Mouse (Mus musculus): ENCODE results near the gene Phgr1.

Phgr1 gene

DNA sequence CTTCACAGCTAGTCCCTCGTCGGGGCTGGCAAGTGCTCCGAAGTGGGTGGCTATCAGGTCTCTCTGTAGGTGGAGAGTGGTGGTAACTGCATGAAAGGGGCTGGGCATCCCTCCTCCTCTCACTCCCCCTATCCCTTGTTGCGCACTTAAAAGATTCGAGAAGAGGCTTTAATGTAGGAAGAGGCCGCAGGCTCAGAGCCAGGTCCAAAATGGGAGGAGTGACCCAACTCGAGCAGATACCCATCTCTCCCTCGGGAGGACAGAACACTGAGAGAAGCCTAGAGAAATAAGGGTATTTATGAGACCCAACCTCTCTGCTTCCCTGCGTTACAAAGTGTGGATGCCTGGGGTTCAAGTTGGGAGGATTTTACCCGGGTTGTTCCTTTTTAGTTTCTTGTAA lies 6.5 kb downstream of the Phgr1 start:
- Histone ChIP-seq H3K27me3 (ENCODE audit: insufficient read depth, low read length) (peaks cover 63% of the 10 kb centered on the region), H3K36me3 (ENCODE audit: insufficient read depth, low read length) (no peaks in the 10 kb centered on the region), H3K4me3 (replicated peaks; ENCODE audit: low read length) (peak overlapping the region; percentile 52; the same call in 1 of the 2 replicates), H3K9me3 (ENCODE audit: low read length) (no peaks in the 10 kb centered on the region), H3K4me1 (replicated peaks; ENCODE audit: low read depth, low read length) (peaks cover 21% of the 10 kb centered on the region)
- TF ChIP-seq POU5F1 (IDR thresholded peaks at IDR 0.05; ENCODE audit: borderline replicate concordance, low read length) (no peak), CTCF (conservative IDR thresholded peaks at IDR 0.05; ENCODE audit: low read length) (no peak), NANOG (IDR thresholded peaks at IDR 0.05; ENCODE audit: borderline replicate concordance, low read length) (no peak)

DNA sequence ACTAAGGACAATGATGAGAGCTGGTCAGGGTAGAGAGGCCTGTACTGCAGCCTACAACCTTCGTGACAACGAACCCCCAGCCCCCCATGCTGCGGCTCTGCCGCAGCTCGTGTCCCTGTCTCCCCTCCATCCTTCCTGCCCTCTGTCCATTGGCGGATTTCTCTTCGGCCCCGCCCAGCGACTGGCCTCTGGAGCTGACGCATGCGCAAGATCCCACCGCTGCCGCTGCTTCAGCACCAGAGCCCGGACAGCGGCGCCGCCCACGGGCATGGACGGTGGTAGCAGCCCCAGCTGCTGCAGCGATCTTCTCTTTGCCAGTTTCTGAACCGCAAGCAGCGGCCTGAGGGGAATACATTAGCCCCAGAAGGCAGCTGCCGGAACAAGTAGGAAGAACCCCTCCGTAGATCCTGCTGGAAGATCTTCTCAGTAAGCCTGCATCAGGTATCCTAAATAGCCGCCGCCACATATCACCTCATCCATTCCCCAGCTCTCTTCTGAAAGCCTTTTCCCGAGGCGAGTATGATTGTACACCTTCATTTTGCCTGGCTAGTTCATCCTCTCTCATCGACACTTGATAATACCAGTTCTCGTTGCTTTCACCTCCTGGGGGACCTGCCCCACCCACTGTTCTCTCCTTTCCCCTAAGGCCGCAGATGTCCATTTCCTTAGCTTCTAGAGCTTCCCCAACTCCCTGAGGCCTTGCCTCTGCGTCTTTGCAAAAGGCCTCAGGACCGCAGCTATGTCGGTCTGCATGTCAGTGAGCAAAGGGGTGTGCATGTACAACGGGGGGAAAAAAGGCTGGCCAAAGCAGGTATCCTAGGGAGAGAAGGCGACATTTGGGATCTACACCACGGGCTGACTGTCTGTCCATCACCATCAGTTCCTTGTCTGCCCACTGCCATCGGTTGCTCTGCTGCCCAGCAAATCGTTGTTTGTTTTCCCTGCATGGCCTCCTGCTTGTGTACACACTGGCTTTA lies 7.2 kb downstream of the Phgr1 start, which contains the start of gene Disp2:
Gene Disp2 (plus strand): TSS at position 216 of the 977 bp plus-strand sequence.
- Histone ChIP-seq H3K9me3 (ENCODE audit: low read length) (no peaks in the 10 kb centered on the region), H3K36me3 (ENCODE audit: insufficient read depth, low read length) (no peaks in the 10 kb centered on the region), H3K4me3 (replicated peaks; ENCODE audit: low read length) (peak within 1 kb of the TSS; percentile 52), H3K27me3 (ENCODE audit: insufficient read depth, low read length) (peaks cover 64% of the 10 kb centered on the region), H3K4me1 (replicated peaks; ENCODE audit: low read depth, low read length) (peaks cover 21% of the 10 kb centered on the region)
- TF ChIP-seq CTCF (conservative IDR thresholded peaks at IDR 0.05; ENCODE audit: low read length), result no peak
- TF ChIP-seq NANOG (IDR thresholded peaks at IDR 0.05; ENCODE audit: borderline replicate concordance, low read length), result no peak
- TF ChIP-seq POU5F1 (IDR thresholded peaks at IDR 0.05; ENCODE audit: borderline replicate concordance, low read length), result no peak

DNA sequence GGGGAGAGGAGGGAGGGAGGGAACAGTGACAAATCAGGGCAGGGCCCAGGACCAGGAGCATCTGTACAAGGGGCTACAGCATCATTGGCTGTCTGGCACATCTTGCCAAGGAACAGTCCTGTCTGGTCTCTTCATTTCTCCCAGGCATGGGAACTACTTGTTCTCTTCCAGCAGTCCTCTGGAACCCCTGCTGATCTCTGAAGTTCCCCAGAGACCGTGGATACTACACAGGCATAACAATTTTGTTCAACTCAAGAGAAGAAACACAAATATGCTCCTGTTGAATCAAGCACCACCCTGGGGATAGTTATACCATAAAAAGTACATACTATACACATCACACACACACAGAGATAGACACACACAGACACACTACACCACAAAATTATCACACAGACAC lies 8.5 kb downstream of the Phgr1 start:
- H3K36me3 ChIP-seq (ENCODE audit: insufficient read depth, low read length), result no peaks in the 10 kb centered on the region
- TF ChIP-seq POU5F1 (IDR thresholded peaks at IDR 0.05; ENCODE audit: borderline replicate concordance, low read length), result no peak
- peaks cover 17% of the 10 kb centered on the region for H3K4me1 ChIP-seq (replicated peaks; ENCODE audit: low read depth, low read length)
- no peak overlapping the region for H3K4me3 ChIP-seq (replicated peaks; ENCODE audit: low read length)
- H3K27me3 ChIP-seq (ENCODE audit: insufficient read depth, low read length), result peaks cover 65% of the 10 kb centered on the region
- H3K9me3 ChIP-seq (ENCODE audit: low read length), result no peaks in the 10 kb centered on the region

DNA sequence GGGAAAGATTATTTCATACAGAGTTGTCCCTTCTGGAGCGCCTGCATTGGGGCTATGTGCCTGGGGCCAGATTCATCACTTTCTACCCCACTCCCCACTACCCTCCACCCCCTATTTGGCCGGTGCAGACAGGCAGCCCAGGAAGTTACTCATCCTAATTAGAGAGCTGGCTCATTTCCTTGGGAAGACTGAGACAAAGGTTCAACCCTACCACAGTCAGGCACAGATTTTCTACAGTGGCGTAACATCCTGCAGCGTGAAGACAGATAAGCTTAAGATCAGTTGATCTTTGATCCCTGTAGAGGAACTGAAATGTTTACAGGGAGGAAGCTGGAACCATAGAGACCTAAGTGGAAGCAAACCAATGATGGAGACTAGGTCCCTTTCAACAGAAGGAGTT lies 9.7 kb downstream of the Phgr1 start:
- TF ChIP-seq CTCF (conservative IDR thresholded peaks at IDR 0.05; ENCODE audit: low read length) (no peak), POU5F1 (IDR thresholded peaks at IDR 0.05; ENCODE audit: borderline replicate concordance, low read length) (no peak), NANOG (IDR thresholded peaks at IDR 0.05; ENCODE audit: borderline replicate concordance, low read length) (no peak)
- no peaks in the 10 kb centered on the region for H3K9me3 ChIP-seq (ENCODE audit: low read length)

DNA sequence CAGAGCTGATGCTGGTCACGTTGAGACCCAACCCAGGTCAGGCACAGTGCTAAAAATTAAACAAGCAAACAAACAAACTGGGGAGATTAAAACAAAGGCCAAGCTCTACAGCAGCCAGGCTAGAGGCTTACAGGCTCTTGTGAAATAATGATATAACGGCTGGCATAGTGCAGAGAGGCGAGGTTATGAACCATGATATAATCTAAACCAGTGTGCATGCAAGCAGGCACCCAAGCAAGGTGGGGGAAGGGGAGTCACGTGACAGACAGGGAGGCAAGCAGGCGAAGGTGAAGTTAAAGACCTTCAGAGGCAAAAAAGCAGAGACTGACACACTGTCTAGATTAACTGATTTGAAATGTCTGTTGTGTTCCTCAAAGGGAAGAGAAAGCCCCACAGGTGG lies 10.5 kb downstream of the Phgr1 start:
- Histone ChIP-seq H3K36me3 (ENCODE audit: insufficient read depth, low read length) (no peaks in the 10 kb centered on the region), H3K9me3 (ENCODE audit: low read length) (no peaks in the 10 kb centered on the region), H3K27me3 (ENCODE audit: insufficient read depth, low read length) (peaks cover 74% of the 10 kb centered on the region), H3K4me1 (replicated peaks; ENCODE audit: low read depth, low read length) (peaks cover 15% of the 10 kb centered on the region), H3K4me3 (replicated peaks; ENCODE audit: low read length) (no peak overlapping the region)
- TF ChIP-seq NANOG (IDR thresholded peaks at IDR 0.05; ENCODE audit: borderline replicate concordance, low read length) (no peak), CTCF (conservative IDR thresholded peaks at IDR 0.05; ENCODE audit: low read length) (no peak), POU5F1 (IDR thresholded peaks at IDR 0.05; ENCODE audit: borderline replicate concordance, low read length) (no peak)

More for the DNA sequence above, 9.7 kb downstream of the Phgr1 start:
- peaks cover 72% of the 10 kb centered on the region for H3K27me3 ChIP-seq (ENCODE audit: insufficient read depth, low read length)
- no peaks in the 10 kb centered on the region for H3K36me3 ChIP-seq (ENCODE audit: insufficient read depth, low read length)
- no peak overlapping the region for H3K4me3 ChIP-seq (replicated peaks; ENCODE audit: low read length)
- H3K4me1 ChIP-seq (replicated peaks; ENCODE audit: low read depth, low read length), result peaks cover 15% of the 10 kb centered on the region

DNA sequence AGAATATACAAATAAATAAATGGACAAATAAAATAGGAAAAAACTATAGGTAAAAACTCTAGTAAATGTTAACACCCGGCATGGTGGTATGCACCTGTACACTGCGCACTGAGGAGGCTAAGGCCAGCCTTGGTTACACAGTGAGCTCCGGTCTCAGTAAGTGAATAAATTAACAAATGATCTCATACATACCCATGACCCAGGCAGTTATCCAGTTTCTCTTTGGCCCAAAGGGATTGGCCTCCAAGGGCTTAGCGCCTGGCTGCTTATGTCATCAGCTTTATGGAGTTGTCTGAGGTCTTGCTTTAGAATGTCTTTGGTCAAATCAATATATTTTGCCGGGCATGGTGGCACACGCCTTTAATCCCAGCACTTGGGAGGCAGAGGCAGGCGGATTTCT lies 11.1 kb downstream of the Phgr1 start:
- peaks cover 15% of the 10 kb centered on the region for H3K4me1 ChIP-seq (replicated peaks; ENCODE audit: low read depth, low read length)
- no peak overlapping the region for H3K4me3 ChIP-seq (replicated peaks; ENCODE audit: low read length)
- no peaks in the 10 kb centered on the region for H3K36me3 ChIP-seq (ENCODE audit: insufficient read depth, low read length)
- H3K9me3 ChIP-seq (ENCODE audit: low read length), result no peaks in the 10 kb centered on the region
- peaks cover 73% of the 10 kb centered on the region for H3K27me3 ChIP-seq (ENCODE audit: insufficient read depth, low read length)
- no peak for TF ChIP-seq POU5F1 (IDR thresholded peaks at IDR 0.05; ENCODE audit: borderline replicate concordance, low read length)
- no peak for TF ChIP-seq CTCF (conservative IDR thresholded peaks at IDR 0.05; ENCODE audit: low read length)
- TF ChIP-seq NANOG (IDR thresholded peaks at IDR 0.05; ENCODE audit: borderline replicate concordance, low read length), result no peak

DNA sequence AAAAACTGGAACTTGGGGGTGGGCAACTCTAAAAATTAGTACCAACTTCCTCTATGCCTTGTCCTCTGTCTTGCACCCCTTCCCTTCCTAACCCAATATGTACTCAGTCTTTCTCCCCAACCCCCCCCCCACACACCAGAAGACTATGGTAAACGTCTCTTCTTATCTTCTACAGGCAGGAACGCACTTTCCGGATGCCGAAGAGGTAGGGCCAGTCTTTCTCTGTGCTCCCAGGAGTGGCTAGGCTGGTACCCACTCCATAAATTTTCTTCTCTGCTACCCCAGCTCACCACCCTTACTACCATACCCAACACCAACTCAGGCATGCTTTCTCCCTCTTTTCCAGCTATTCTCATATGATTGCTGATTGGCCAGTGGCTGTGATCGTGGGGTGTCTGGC lies 14.0 kb downstream of the Phgr1 start:
- no peaks in the 10 kb centered on the region for H3K36me3 ChIP-seq (ENCODE audit: insufficient read depth, low read length)
- H3K9me3 ChIP-seq (ENCODE audit: low read length), result no peaks in the 10 kb centered on the region
- H3K27me3 ChIP-seq (ENCODE audit: insufficient read depth, low read length), result peaks cover 76% of the 10 kb centered on the region
- H3K4me1 ChIP-seq (replicated peaks; ENCODE audit: low read depth, low read length), result peaks cover 20% of the 10 kb centered on the region
- no peak overlapping the region for H3K4me3 ChIP-seq (replicated peaks; ENCODE audit: low read length)
- TF ChIP-seq CTCF (conservative IDR thresholded peaks at IDR 0.05; ENCODE audit: low read length), result no peak
- TF ChIP-seq POU5F1 (IDR thresholded peaks at IDR 0.05; ENCODE audit: borderline replicate concordance, low read length), result no peak
- no peak for TF ChIP-seq NANOG (IDR thresholded peaks at IDR 0.05; ENCODE audit: borderline replicate concordance, low read length)

DNA sequence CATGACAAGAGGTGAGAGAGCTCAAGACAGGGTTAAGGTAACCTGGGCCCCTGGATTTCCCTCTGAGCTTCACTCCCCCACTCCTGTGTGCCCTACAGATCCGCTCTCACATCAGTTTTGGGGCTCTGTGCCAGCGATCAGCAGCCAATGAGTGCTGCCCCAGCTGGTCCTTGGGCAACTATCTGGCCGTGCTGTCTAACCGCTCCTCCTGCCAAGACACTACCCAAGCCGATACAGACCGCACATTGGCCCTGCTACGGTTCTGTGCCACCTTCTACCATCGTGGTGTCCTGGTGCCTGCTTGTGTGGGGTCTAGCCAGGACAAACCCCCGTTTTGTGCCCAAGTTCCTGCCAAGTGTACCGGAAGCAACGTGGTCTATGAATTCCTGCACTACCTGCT lies 16.9 kb downstream of the Phgr1 start:
- Histone ChIP-seq H3K4me1 (replicated peaks; ENCODE audit: low read depth, low read length) (peaks cover 20% of the 10 kb centered on the region), H3K27me3 (ENCODE audit: insufficient read depth, low read length) (peaks cover 93% of the 10 kb centered on the region), H3K4me3 (replicated peaks; ENCODE audit: low read length) (0 out of 2 replicates have a peak overlapping the region, but pooled peaks have one; percentile 68), H3K9me3 (ENCODE audit: low read length) (no peaks in the 10 kb centered on the region), H3K36me3 (ENCODE audit: insufficient read depth, low read length) (no peaks in the 10 kb centered on the region)
- no peak for TF ChIP-seq CTCF (conservative IDR thresholded peaks at IDR 0.05; ENCODE audit: low read length)
- no peak for TF ChIP-seq NANOG (IDR thresholded peaks at IDR 0.05; ENCODE audit: borderline replicate concordance, low read length)
- TF ChIP-seq POU5F1 (IDR thresholded peaks at IDR 0.05; ENCODE audit: borderline replicate concordance, low read length), result no peak
